Mouse (Mus musculus) megakaryocyte, embryonic 14.5 days (primary cell): ENCODE measurements around the gene Epx. TPM values are rescaled to one million over a fixed set of nuclear protein-coding genes. Genes with fewer than 3 reads are reported as not detected.

Experiments used
- H3K27me3 ChIP-seq: replicated peaks from 2 replicates; pipeline ENCODE3; 2012; ENCODE audit warnings: inconsistent platforms
- H3K36me3 ChIP-seq: replicated peaks from 2 replicates; pipeline ENCODE3; 2012; ENCODE audit warnings: low read length, inconsistent platforms, mixed read lengths
- H3K4me1 ChIP-seq: 2 replicates; pipeline ENCODE4 v1.6.1; 2012; ENCODE audit warnings: inconsistent platforms
- H3K4me3 ChIP-seq: replicated peaks from 2 replicates; pipeline ENCODE3; 2012; ENCODE audit warnings: moderate library complexity, mild to moderate bottlenecking, inconsistent platforms
- H3K9me3 ChIP-seq: 2 replicates; pipeline ENCODE4 v1.6.1; 2012; ENCODE audit warnings: inconsistent platforms
- FLI1 ChIP-seq: IDR thresholded peaks from 2 replicates; pipeline ENCODE4 v1.6.1; 2012; ENCODE audit warnings: low read length, inconsistent platforms, mixed read lengths
- GATA1 ChIP-seq: IDR thresholded peaks from 3 replicates; pipeline ENCODE4 v1.6.1; 2012; ENCODE audit warnings: mixed read lengths, low read length, inconsistent platforms, borderline replicate concordance
- polyA plus RNA-seq: library from polyadenylated mRNA; stranded (reverse); fragments of >175 nt; gene quantifications from 2 replicates; pipeline ENCODE4 v1.2.3, GENCODE M21; 2012; ENCODE audit warnings: low replicate concordance; ENCODE audit not compliant: insufficient read depth

Gene Epx
- polyA plus RNA-seq: 0.39 TPM in 1 of 2 replicates, not detected in the other

GRCm38 (mm10) chr11:87875436-87875835 lies at the start of gene Epx:
Gene Epx (minus strand): TSS chr11:87875536.
- H3K9me3 ChIP-seq: no peaks in the 10 kb centered on the region
- TF ChIP-seq GATA1: no peak
- TF ChIP-seq FLI1: no peak
- peaks cover 81% of the 10 kb centered on the region for H3K27me3 ChIP-seq
- peaks cover 6% of the 10 kb centered on the region for H3K4me1 ChIP-seq
- no peaks in the 10 kb centered on the region for H3K36me3 ChIP-seq
- H3K4me3 ChIP-seq: peak within 1 kb of the TSS; percentile 17

DNA sequence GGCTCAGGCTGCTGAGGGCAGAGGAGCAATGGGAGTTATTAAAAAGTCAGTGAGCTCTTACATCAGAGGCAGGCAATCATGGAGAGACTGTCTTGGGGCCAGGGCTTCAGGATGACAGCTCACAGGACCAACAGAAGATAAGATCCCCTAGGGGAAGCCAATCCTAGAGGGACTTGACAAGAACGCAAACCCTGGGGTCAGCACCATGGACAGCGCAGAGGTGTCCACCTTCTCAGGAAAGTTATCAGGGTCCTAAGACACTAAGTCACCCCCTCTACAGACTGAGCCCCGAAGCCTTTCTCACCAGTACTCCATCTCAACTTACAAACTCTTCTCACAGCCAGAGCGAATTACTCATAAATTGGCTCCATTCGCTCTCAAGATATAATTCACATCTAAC lies 45.6 kb upstream of the Epx start, which contains the start of gene Olfr464:
Gene Olfr464 (minus strand): TSS at position 2 of the 400 bp plus-strand sequence.
- Histone ChIP-seq H3K4me3 (no peak within 1 kb of the TSS), H3K36me3 (no peaks in the 10 kb centered on the region), H3K9me3 (no peaks in the 10 kb centered on the region), H3K27me3 (peaks cover 8% of the 10 kb centered on the region), H3K4me1 (no peaks in the 10 kb centered on the region)
- TF ChIP-seq FLI1: no peak
- TF ChIP-seq GATA1: no peak

GRCm38 (mm10) chr11:87920301-87920700 lies 45.0 kb upstream of the Epx start:
- TF ChIP-seq GATA1: no peak
- no peak for TF ChIP-seq FLI1

GRCm38 (mm10) chr11:87916005-87916404 lies 40.7 kb upstream of the Epx start:
- H3K27me3 ChIP-seq: peaks cover 16% of the 10 kb centered on the region

More at GRCm38 (mm10) chr11:87920301-87920700, 45.0 kb upstream of the Epx start:
- no peak overlapping the region for H3K4me3 ChIP-seq
- H3K36me3 ChIP-seq: no peaks in the 10 kb centered on the region
- H3K27me3 ChIP-seq: peaks cover 8% of the 10 kb centered on the region
- no peaks in the 10 kb centered on the region for H3K4me1 ChIP-seq
- H3K9me3 ChIP-seq: no peaks in the 10 kb centered on the region

DNA sequence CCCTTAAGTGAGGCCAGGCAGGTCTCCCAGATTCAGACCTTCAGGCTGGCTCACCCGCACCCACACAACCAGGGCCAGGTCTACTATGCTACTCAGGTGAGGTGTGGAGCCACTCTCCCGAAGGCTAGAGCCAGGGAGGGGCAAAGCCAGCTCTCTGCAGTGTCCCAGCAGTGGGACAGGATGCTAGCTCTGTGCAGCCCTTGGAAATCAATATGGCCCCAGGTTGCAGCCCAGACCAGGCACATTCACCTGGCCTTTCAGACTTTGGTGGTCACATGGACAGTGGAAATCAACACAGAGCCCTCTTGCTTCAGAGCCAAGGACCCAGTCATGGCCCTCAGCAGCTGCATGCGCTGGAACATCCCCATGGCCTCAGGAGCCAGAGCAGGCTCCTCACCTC lies 29.0 kb upstream of the Epx start:
- peaks cover 18% of the 10 kb centered on the region for H3K27me3 ChIP-seq
- no peaks in the 10 kb centered on the region for H3K4me1 ChIP-seq
- H3K9me3 ChIP-seq: no peaks in the 10 kb centered on the region; the same call in 1 of the 2 replicates
- TF ChIP-seq FLI1 (no peak), GATA1 (no peak)
- H3K4me3 ChIP-seq: no peak overlapping the region
- no peaks in the 10 kb centered on the region for H3K36me3 ChIP-seq

More at GRCm38 (mm10) chr11:87916005-87916404, 40.7 kb upstream of the Epx start:
- H3K36me3 ChIP-seq: no peaks in the 10 kb centered on the region
- no peak for TF ChIP-seq GATA1
- TF ChIP-seq FLI1: no peak
- no peaks in the 10 kb centered on the region for H3K9me3 ChIP-seq
- no peak overlapping the region for H3K4me3 ChIP-seq
- no peaks in the 10 kb centered on the region for H3K4me1 ChIP-seq

DNA sequence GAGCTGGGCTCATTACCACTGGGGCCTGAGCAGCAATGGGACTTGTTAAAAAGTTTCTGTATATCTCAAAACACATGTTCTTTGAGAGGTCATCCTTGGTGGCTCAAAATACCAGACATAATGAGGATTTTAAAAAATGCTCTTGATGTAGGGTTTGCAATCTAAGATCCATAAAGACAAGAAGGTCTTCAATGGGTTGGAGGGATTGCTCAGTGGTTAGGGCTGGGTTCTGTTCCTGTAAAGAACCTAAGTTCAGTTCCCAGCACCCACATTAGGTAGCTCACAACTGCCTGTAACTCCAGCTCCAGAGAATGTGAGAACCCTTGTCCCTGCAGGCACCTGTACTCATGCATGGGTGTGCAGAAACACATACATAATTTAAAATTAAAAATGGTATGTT lies 22.0 kb upstream of the Epx start, which contains the start of gene Olfr463:
Gene Olfr463 (minus strand): TSS at position 101 of the 400 bp plus-strand sequence.
- TF ChIP-seq FLI1: no peak
- TF ChIP-seq GATA1: no peak

DNA sequence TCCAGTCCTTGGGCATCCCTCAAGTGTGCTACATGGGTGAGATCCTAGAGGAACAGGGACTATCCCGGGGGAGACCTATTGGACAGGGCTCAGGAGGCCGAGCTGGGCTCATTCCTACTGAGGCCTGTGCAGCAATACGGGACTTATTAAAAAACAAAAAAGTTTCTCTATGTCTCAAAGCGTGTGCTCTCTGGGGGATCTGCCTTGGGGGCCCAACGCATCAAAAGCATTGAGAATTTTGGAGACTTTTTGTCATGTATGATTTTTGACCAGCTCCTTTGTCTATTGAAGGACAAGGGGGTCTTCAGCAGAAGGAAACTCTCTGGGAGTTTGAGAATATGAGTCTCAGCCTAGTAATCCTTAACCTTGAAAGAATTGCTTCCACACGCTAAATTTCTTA lies 16.8 kb upstream of the Epx start, which contains the start of gene Olfr462:
Gene Olfr462 (minus strand): TSS at position 101 of the 400 bp plus-strand sequence.
- H3K4me1 ChIP-seq: no peaks in the 10 kb centered on the region
- TF ChIP-seq FLI1 (no peak), GATA1 (no peak)
- no peaks in the 10 kb centered on the region for H3K9me3 ChIP-seq
- no peak within 1 kb of the TSS for H3K4me3 ChIP-seq
- H3K27me3 ChIP-seq: peaks cover 32% of the 10 kb centered on the region
- no peaks in the 10 kb centered on the region for H3K36me3 ChIP-seq

More for the DNA sequence above, 22.0 kb upstream of the Epx start, which contains the start of gene Olfr463:
- Histone ChIP-seq H3K27me3 (peaks cover 35% of the 10 kb centered on the region), H3K4me3 (no peak within 1 kb of the TSS), H3K9me3 (no peaks in the 10 kb centered on the region), H3K4me1 (no peaks in the 10 kb centered on the region), H3K36me3 (no peaks in the 10 kb centered on the region)

GRCm38 (mm10) chr11:87884856-87885255 lies 9.5 kb upstream of the Epx start:
- TF ChIP-seq GATA1: no peak
- no peak for TF ChIP-seq FLI1
- H3K27me3 ChIP-seq: peaks cover 50% of the 10 kb centered on the region
- no peaks in the 10 kb centered on the region for H3K9me3 ChIP-seq
- no peaks in the 10 kb centered on the region for H3K36me3 ChIP-seq
- no peak overlapping the region for H3K4me3 ChIP-seq
- no peaks in the 10 kb centered on the region; the same call in 1 of the 2 replicates for H3K4me1 ChIP-seq

- H3K4me1 ChIP-seq: no peaks in the 10 kb centered on the region; the same call in 1 of the 2 replicates
- H3K9me3 ChIP-seq: no peaks in the 10 kb centered on the region
- peaks cover 53% of the 10 kb centered on the region for H3K27me3 ChIP-seq
- TF ChIP-seq FLI1: no peak
- TF ChIP-seq GATA1: no peak
- no peaks in the 10 kb centered on the region for H3K36me3 ChIP-seq
- no peak overlapping the region for H3K4me3 ChIP-seq
These were observed 8.2 kb upstream of the Epx start for GRCm38 (mm10) chr11:87883493-87883892.

- no peak for TF ChIP-seq FLI1
- no peak for TF ChIP-seq GATA1
- Histone ChIP-seq H3K4me1 (no peaks in the 10 kb centered on the region; the same call in 1 of the 2 replicates), H3K4me3 (no peak overlapping the region), H3K9me3 (no peaks in the 10 kb centered on the region), H3K36me3 (no peaks in the 10 kb centered on the region), H3K27me3 (peaks cover 57% of the 10 kb centered on the region)
These were observed 6.4 kb upstream of the Epx start for GRCm38 (mm10) chr11:87881714-87882113.
